Mouse (Mus musculus): ENCODE data around the gene Osbpl7. TPM values are rescaled to one million over a fixed set of nuclear protein-coding genes. Genes with fewer than 3 reads are reported as not detected.

The Osbpl7 gene
- 10 to 100 TPM; 20.9 to 21.4 TPM for total RNA-seq (2023)

GRCm38 (mm10) chr11:97050216-97050943 is at the start of gene Osbpl7:
Gene Osbpl7, plus strand, starts transcription at chr11:97050628.

GRCm38 (mm10) chr11:97013121-97013670 is 37.2 kb upstream of the Osbpl7 start, which contains the start of gene Sp6:
Gene Sp6, plus strand, starts transcription at chr11:97013394.

GRCm38 (mm10) chr11:97029686-97030417 is 20.6 kb upstream of the Osbpl7 start, which contains the start of gene Scrn2:
Gene Scrn2, plus strand, starts transcription at chr11:97029938.

GRCm38 (mm10) chr11:97041022-97041899 is 9.2 kb upstream of the Osbpl7 start, which contains the start of the genes Lrrc46 and Mrpl10:
Gene Lrrc46, minus strand, starts transcription at chr11:97041407.
Gene Mrpl10, plus strand, starts transcription at chr11:97041560.

GRCm38 (mm10) chr11:97114671-97115601 is 64.5 kb downstream of the Osbpl7 start, which contains the start of gene Tbx21:
Gene Tbx21, minus strand, starts transcription at chr11:97115331.

Other genes starting within 250 kb of the Osbpl7 start
- 10 to 100 TPM; 38.8 to 48.5 TPM for gene Nfe2l1, start 220.7 kb upstream of the Osbpl7 start, total RNA-seq (2023)
- gene Copz2, start 200.8 kb upstream of the Osbpl7 start, total RNA-seq (2023): under 1 TPM; 0.49 to 0.91 TPM
- gene Cdk5rap3, start 134.1 kb upstream of the Osbpl7 start, total RNA-seq (2023): 10 to 100 TPM; 33.4 to 50.9 TPM
- gene Prr15l, start 122.5 kb upstream of the Osbpl7 start, total RNA-seq (2023): under 1 TPM in 1 of 2 experiments, not detected in 1; 0.24 TPM
- 10 to 100 TPM; 13.4 to 15.7 TPM for gene Pnpo, start 106.6 kb upstream of the Osbpl7 start, total RNA-seq (2023)
- 10 to 100 TPM; 31.3 to 40.5 TPM for gene Sp2, start 67.7 kb upstream of the Osbpl7 start, total RNA-seq (2023)
- gene Sp6, start 37.2 kb upstream of the Osbpl7 start, total RNA-seq (2023): not detected
- gene Scrn2, start 20.7 kb upstream of the Osbpl7 start, total RNA-seq (2023): 1 to 10 TPM; 1.9 to 2.3 TPM
- under 1 TPM; 0.27 to 0.57 TPM for gene Lrrc46, start 9.2 kb upstream of the Osbpl7 start, total RNA-seq (2023)
- 10 to 100 TPM; 39.9 to 44.8 TPM for gene Mrpl10, start 9.1 kb upstream of the Osbpl7 start, total RNA-seq (2023)
- under 1 TPM in 1 of 2 experiments, not detected in 1; 0.13 TPM for gene Tbx21, start 64.7 kb downstream of the Osbpl7 start, total RNA-seq (2023)
- 10 to 100 TPM; 34.7 to 51.1 TPM for gene Tbkbp1, start 100.9 kb downstream of the Osbpl7 start, total RNA-seq (2023)
- gene Kpnb1, start 137.3 kb downstream of the Osbpl7 start, total RNA-seq (2023): 100 to 1,000 TPM in 1 of 2 experiments, 10 to 100 TPM in 1; 95.5 to 111 TPM
- gene Npepps, start 230.0 kb downstream of the Osbpl7 start, total RNA-seq (2023): 100 to 1,000 TPM; 140 to 168 TPM

Measured in neutrophil, adult 59 days (primary cell).